Mouse (Mus musculus) lung, postnatal 0 days (tissue): ENCODE results near the gene Atp1b1.

Experiments
- CTCF ChIP-seq: IDR thresholded peaks from 2 replicates; pipeline ENCODE4 v1.5.1; 2016; ENCODE audit warnings: antibody characterized with exemption, mild to moderate bottlenecking
- EP300 ChIP-seq: IDR thresholded peaks from 2 replicates; pipeline ENCODE4 v1.6.1; 2016; ENCODE audit warnings: antibody characterized with exemption, mild to moderate bottlenecking, control low read depth

- TF ChIP-seq CTCF (no peak), EP300 (no peak)
Observed at GRCm38 (mm10) chr1:164452580-164452979, 5.6 kb downstream of the Atp1b1 start.
